Mouse (Mus musculus) heart, postnatal 0 days (tissue): ENCODE results near the gene Gm1123.

Source experiments
- CTCF ChIP-seq: IDR thresholded peaks from 2 replicates; pipeline ENCODE4 v1.5.1; 2016; ENCODE audit warnings: antibody characterized with exemption, control low read depth, low read depth
- EP300 ChIP-seq: IDR thresholded peaks from 2 replicates; pipeline ENCODE4 v1.6.1; 2016; ENCODE audit warnings: antibody characterized with exemption, low read depth

GRCm38 (mm10) chr9:98959851-98960250 is 75.7 kb downstream of the Gm1123 start:
- TF ChIP-seq CTCF (no peak), EP300 (no peak)
